Mouse (Mus musculus): ENCODE measurements at regions not wholly inside any gene's neighbourhood (a gene's known extent, or its start where the extent isn't known, plus 50 kb on each side); places are given as distances from the start of the nearest gene placed in this dataset.
"Not testable (repeated sequence)": the region's sequence is repeated elsewhere in the genome, so short reads cannot be mapped to it uniquely, and the experiment has no call there.

- Histone ChIP-seq H3K27ac (replicated peaks) (no peak overlapping the region), H3K4me2 (no peak overlapping the region), H3K4me1 (replicated peaks) (no peaks in the 10 kb centered on the region), H3K9me3 (no peaks in the 10 kb centered on the region), H3K9ac (no peak overlapping the region), H3K27me3 (no peaks in the 10 kb centered on the region), H3K4me3 (no peak overlapping the region), H3K36me3 (no peaks in the 10 kb centered on the region)
- no peak for ATAC-seq (ENCODE audit: low FRiP score, low read depth)
- 67% methylated on average over 1 of the region's 1 CpGs for whole genome bisulfite sequencing
Observed at GRCm38 (mm10) chr6:7367166-7367565, 187.5 kb upstream of the Tac1 start.

- H3K9ac ChIP-seq = no peak overlapping the region
Observed at GRCm38 (mm10) chr6:7374629-7375028, 180.1 kb upstream of the Tac1 start.

GRCm38 (mm10) chr6:7375851-7376250 lies 178.8 kb upstream of the Tac1 start:
- no peaks in the 10 kb centered on the region for H3K9me3 ChIP-seq
- WGBS = 86% methylated on average over 2 of the region's 2 CpGs
- H3K27ac ChIP-seq (replicated peaks) = no peak overlapping the region
- H3K36me3 ChIP-seq = no peaks in the 10 kb centered on the region
- ATAC-seq (ENCODE audit: low FRiP score, low read depth) = no peak
- no peak overlapping the region for H3K4me3 ChIP-seq
- no peaks in the 10 kb centered on the region for H3K4me1 ChIP-seq (replicated peaks)
- no peaks in the 10 kb centered on the region for H3K27me3 ChIP-seq
- no peak overlapping the region for H3K9ac ChIP-seq
- no peak overlapping the region for H3K4me2 ChIP-seq

More at GRCm38 (mm10) chr6:7374629-7375028, 180.1 kb upstream of the Tac1 start:
- Histone ChIP-seq H3K36me3 (no peaks in the 10 kb centered on the region), H3K4me3 (no peak overlapping the region), H3K27me3 (no peaks in the 10 kb centered on the region), H3K4me1 (replicated peaks) (no peaks in the 10 kb centered on the region), H3K27ac (replicated peaks) (no peak overlapping the region), H3K9me3 (no peaks in the 10 kb centered on the region), H3K4me2 (no peak overlapping the region)
- WGBS = 41% methylated on average over 4 of the region's 4 CpGs
- peak; percentile 76; the same call in 1 of the 2 replicates for ATAC-seq (ENCODE audit: low FRiP score, low read depth)

- no peak overlapping the region for H3K9ac ChIP-seq
- no peaks in the 10 kb centered on the region for H3K4me1 ChIP-seq (replicated peaks)
- H3K4me2 ChIP-seq = no peak overlapping the region
- H3K27ac ChIP-seq (replicated peaks) = no peak overlapping the region
- 59% methylated on average over 5 of the region's 5 CpGs for WGBS
- no peaks in the 10 kb centered on the region for H3K27me3 ChIP-seq
- ATAC-seq (ENCODE audit: low FRiP score, low read depth) = no peak
- no peaks in the 10 kb centered on the region for H3K36me3 ChIP-seq
- no peak overlapping the region for H3K4me3 ChIP-seq
- H3K9me3 ChIP-seq = no peaks in the 10 kb centered on the region
Observed at GRCm38 (mm10) chr6:7378651-7379050, 176.0 kb upstream of the Tac1 start.

- H3K9ac ChIP-seq = no peak overlapping the region
- no peak overlapping the region for H3K4me3 ChIP-seq
- no peaks in the 10 kb centered on the region for H3K9me3 ChIP-seq
- no peak for ATAC-seq (ENCODE audit: low FRiP score, low read depth)
- no peaks in the 10 kb centered on the region for H3K36me3 ChIP-seq
- no peak overlapping the region for H3K27ac ChIP-seq (replicated peaks)
- WGBS = 57% methylated on average over 2 of the region's 2 CpGs
- no peak overlapping the region for H3K4me2 ChIP-seq
- no peaks in the 10 kb centered on the region for H3K27me3 ChIP-seq
- no peaks in the 10 kb centered on the region for H3K4me1 ChIP-seq (replicated peaks)
Observed at GRCm38 (mm10) chr6:7424731-7425130, 129.9 kb upstream of the Tac1 start.

GRCm38 (mm10) chr6:7441725-7442124 lies 113.0 kb upstream of the Tac1 start:
- H3K4me1 ChIP-seq (replicated peaks) = no peaks in the 10 kb centered on the region
- ATAC-seq (ENCODE audit: low FRiP score, low read depth) = no peak
- H3K9me3 ChIP-seq = no peaks in the 10 kb centered on the region
- no peak overlapping the region for H3K4me2 ChIP-seq
- H3K36me3 ChIP-seq = no peaks in the 10 kb centered on the region
- 40% methylated on average over 3 of the region's 3 CpGs for WGBS
- H3K9ac ChIP-seq = no peak overlapping the region
- no peaks in the 10 kb centered on the region for H3K27me3 ChIP-seq
- H3K27ac ChIP-seq (replicated peaks) = no peak overlapping the region
- H3K4me3 ChIP-seq = no peak overlapping the region

- WGBS = 64% methylated on average over 3 of the region's 3 CpGs
Observed at GRCm38 (mm10) chr6:7442286-7442685, 112.4 kb upstream of the Tac1 start.

GRCm38 (mm10) chr6:7455881-7456280 lies 98.8 kb upstream of the Tac1 start:
- no peaks in the 10 kb centered on the region for H3K27me3 ChIP-seq
- H3K36me3 ChIP-seq = no peaks in the 10 kb centered on the region
- 83% methylated on average over 3 of the region's 3 CpGs for WGBS
- H3K4me1 ChIP-seq (replicated peaks) = no peaks in the 10 kb centered on the region
- H3K9me3 ChIP-seq = no peaks in the 10 kb centered on the region
- no peak overlapping the region for H3K4me3 ChIP-seq
- H3K4me2 ChIP-seq = no peak overlapping the region
- no peak overlapping the region for H3K27ac ChIP-seq (replicated peaks)
- no peak for ATAC-seq (ENCODE audit: low FRiP score, low read depth)
- H3K9ac ChIP-seq = no peak overlapping the region

More at GRCm38 (mm10) chr6:7442286-7442685, 112.4 kb upstream of the Tac1 start:
- not testable (repeated sequence) for H3K4me2 ChIP-seq; H3K27ac ChIP-seq (replicated peaks); H3K9me3 ChIP-seq; H3K4me3 ChIP-seq; H3K27me3 ChIP-seq; H3K4me1 ChIP-seq (replicated peaks); H3K9ac ChIP-seq; ATAC-seq (ENCODE audit: low FRiP score, low read depth); H3K36me3 ChIP-seq

- H3K4me2 ChIP-seq = no peak overlapping the region
- H3K4me3 ChIP-seq = no peak overlapping the region
- H3K9ac ChIP-seq = no peak overlapping the region
- H3K9me3 ChIP-seq = no peaks in the 10 kb centered on the region
- H3K27me3 ChIP-seq = no peaks in the 10 kb centered on the region
- H3K36me3 ChIP-seq = no peaks in the 10 kb centered on the region
- ATAC-seq (ENCODE audit: low FRiP score, low read depth) = peak; percentile 63; the same call in 1 of the 2 replicates
- WGBS = 80% methylated on average over 2 of the region's 2 CpGs
- H3K27ac ChIP-seq (replicated peaks) = no peak overlapping the region
- no peaks in the 10 kb centered on the region for H3K4me1 ChIP-seq (replicated peaks)
Observed at GRCm38 (mm10) chr6:7463896-7464295, 90.8 kb upstream of the Tac1 start.

GRCm38 (mm10) chr6:7464346-7464745 lies 90.3 kb upstream of the Tac1 start:
- WGBS = 92% methylated on average over 2 of the region's 2 CpGs

GRCm38 (mm10) chr6:7472366-7473026 lies 82.2 kb upstream of the Tac1 start:
- H3K27me3 ChIP-seq = no peaks in the 10 kb centered on the region
- H3K36me3 ChIP-seq = no peaks in the 10 kb centered on the region
- H3K4me3 ChIP-seq = no peak overlapping the region
- peak; percentile 69; the same call in 1 of the 2 replicates for ATAC-seq (ENCODE audit: low FRiP score, low read depth)
- 65% methylated on average over 7 of the region's 7 CpGs for WGBS
- H3K9ac ChIP-seq = no peak overlapping the region
- no peak overlapping the region for H3K27ac ChIP-seq (replicated peaks)
- H3K4me2 ChIP-seq = no peak overlapping the region
- H3K9me3 ChIP-seq = no peaks in the 10 kb centered on the region
- no peaks in the 10 kb centered on the region for H3K4me1 ChIP-seq (replicated peaks)

More at GRCm38 (mm10) chr6:7464346-7464745, 90.3 kb upstream of the Tac1 start:
- H3K9me3 ChIP-seq = no peaks in the 10 kb centered on the region
- no peak overlapping the region for H3K4me3 ChIP-seq
- no peaks in the 10 kb centered on the region for H3K4me1 ChIP-seq (replicated peaks)
- no peak overlapping the region for H3K27ac ChIP-seq (replicated peaks)
- ATAC-seq (ENCODE audit: low FRiP score, low read depth) = no peak
- no peak overlapping the region for H3K4me2 ChIP-seq
- no peaks in the 10 kb centered on the region for H3K27me3 ChIP-seq
- H3K36me3 ChIP-seq = no peaks in the 10 kb centered on the region
- H3K9ac ChIP-seq = no peak overlapping the region

GRCm38 (mm10) chr6:7473730-7474129 lies 80.9 kb upstream of the Tac1 start:
- no peak overlapping the region for H3K9ac ChIP-seq
- no peaks in the 10 kb centered on the region for H3K4me1 ChIP-seq (replicated peaks)
- no peaks in the 10 kb centered on the region for H3K9me3 ChIP-seq
- H3K36me3 ChIP-seq = no peaks in the 10 kb centered on the region
- H3K4me3 ChIP-seq = no peak overlapping the region
- H3K27ac ChIP-seq (replicated peaks) = no peak overlapping the region
- ATAC-seq (ENCODE audit: low FRiP score, low read depth) = no peak
- H3K27me3 ChIP-seq = no peaks in the 10 kb centered on the region
- H3K4me2 ChIP-seq = no peak overlapping the region
- 64% methylated on average over 3 of the region's 3 CpGs for WGBS

GRCm38 (mm10) chr6:7476907-7477306 lies 77.8 kb upstream of the Tac1 start:
- ATAC-seq (ENCODE audit: low FRiP score, low read depth) = no peak

More at GRCm38 (mm10) chr6:7476907-7477306, 77.8 kb upstream of the Tac1 start:
- H3K9ac ChIP-seq = no peak overlapping the region
- H3K9me3 ChIP-seq = no peaks in the 10 kb centered on the region
- no peak overlapping the region for H3K4me3 ChIP-seq
- H3K36me3 ChIP-seq = no peaks in the 10 kb centered on the region
- H3K4me1 ChIP-seq (replicated peaks) = no peaks in the 10 kb centered on the region
- no peaks in the 10 kb centered on the region for H3K27me3 ChIP-seq
- no peak overlapping the region for H3K4me2 ChIP-seq
- whole genome bisulfite sequencing = 88% methylated on average over 1 of the region's 1 CpGs
- no peak overlapping the region for H3K27ac ChIP-seq (replicated peaks)

Data from hindbrain, embryonic 15.5 days (tissue).